Mouse (Mus musculus): ENCODE data around the gene Khdc3.

GRCm38 (mm10) chr9:73137341-73137886, 35.8 kb downstream of the Khdc3 start:
- TF ChIP-seq CTCF (IDR thresholded peaks at IDR 0.05 in 2 of 3, conservative IDR thresholded peaks at IDR 0.05 in 1 of 3; ENCODE audit: control insufficient read depth in 1 of 3, insufficient read depth in 1 of 3, low read depth in 2 of 3, low read length in 3 of 3, poor library complexity in 1 of 3, severe bottlenecking in 1 of 3) (no peak), POLR2A (IDR thresholded peaks at IDR 0.05; ENCODE audit: control insufficient read depth in 1 of 2, insufficient read depth in 1 of 2, low read depth in 1 of 2, low read length in 2 of 2, poor library complexity in 1 of 2) (no peak), POLR2AphosphoS2 (IDR thresholded peaks at IDR 0.05; ENCODE audit: low read length) (no peak), POLR2AphosphoS5 (IDR thresholded peaks at IDR 0.05; ENCODE audit: borderline replicate concordance, low read depth, low read length) (no peak), KAT2A (conservative IDR thresholded peaks at IDR 0.05; ENCODE audit: low read depth, low read length) (no peak), MAZ (IDR thresholded peaks at IDR 0.05; ENCODE audit: low read depth, low read length) (no peak), CHD1 (IDR thresholded peaks at IDR 0.05; ENCODE audit: low read depth, low read length) (no peak)

Measured in MEL (cell line).